Mouse (Mus musculus): Measurements from ENCODE around the gene Mknk1.
A peak's percentile ranks its signal among the peaks of the same experiment; 100 is the strongest.

Mknk1 gene

GRCm38 (mm10) chr4:115838696-115839641, at the start of gene Mknk1:
Gene Mknk1, plus strand, starts transcription at chr4:115839198.
- DNase-seq (ENCODE audit: low spot score in 2 of 2), result peak; percentile 95

GRCm38 (mm10) chr4:115790864-115791263, 48.1 kb upstream of the Mknk1 start:
- no peak for DNase-seq (ENCODE audit: low spot score in 2 of 2)

GRCm38 (mm10) chr4:115795360-115795759, 43.6 kb upstream of the Mknk1 start:
- no peak for DNase-seq (ENCODE audit: low spot score in 2 of 2)

GRCm38 (mm10) chr4:115799981-115800380, 39.0 kb upstream of the Mknk1 start:
- no peak for DNase-seq (ENCODE audit: low spot score in 2 of 2)

GRCm38 (mm10) chr4:115812326-115812725, 26.7 kb upstream of the Mknk1 start:
- DNase-seq (ENCODE audit: low spot score in 2 of 2), result no peak

GRCm38 (mm10) chr4:115815606-115816005, 23.4 kb upstream of the Mknk1 start:
- DNase-seq (ENCODE audit: low spot score in 2 of 2), result no peak

- no peak for DNase-seq (ENCODE audit: low spot score in 2 of 2)
Measured at GRCm38 (mm10) chr4:115820199-115820598, 18.8 kb upstream of the Mknk1 start.

- DNase-seq (ENCODE audit: low spot score in 2 of 2), result no peak
Measured at GRCm38 (mm10) chr4:115820944-115821343, 18.1 kb upstream of the Mknk1 start.

- no peak for DNase-seq (ENCODE audit: low spot score in 2 of 2)
Measured at GRCm38 (mm10) chr4:115821431-115821830, 17.6 kb upstream of the Mknk1 start.

GRCm38 (mm10) chr4:115821928-115822327, 17.1 kb upstream of the Mknk1 start:
- no peak for DNase-seq (ENCODE audit: low spot score in 2 of 2)

- peak in 1 of 2 experiments; percentile 14 for DNase-seq (ENCODE audit: low spot score in 2 of 2)
Measured at GRCm38 (mm10) chr4:115824178-115824577, 14.8 kb upstream of the Mknk1 start.

- DNase-seq (ENCODE audit: low spot score in 2 of 2), result peak in 1 of 2 experiments; percentile 9
Measured at GRCm38 (mm10) chr4:115825271-115825670, 13.7 kb upstream of the Mknk1 start.

GRCm38 (mm10) chr4:115827066-115827465, 11.9 kb upstream of the Mknk1 start:
- DNase-seq (ENCODE audit: low spot score in 2 of 2), result peak in 1 of 2 experiments; percentile 4

GRCm38 (mm10) chr4:115827535-115827887, 11.5 kb upstream of the Mknk1 start:
- DNase-seq (ENCODE audit: low spot score in 2 of 2), result peak in 1 of 2 experiments; percentile 19

- DNase-seq (ENCODE audit: low spot score in 2 of 2), result peak; percentile 60 to 64
Measured at GRCm38 (mm10) chr4:115827888-115828571, 11.0 kb upstream of the Mknk1 start, which contains the start of gene Mob3c. Gene Mob3c, plus strand, starts transcription at chr4:115828092.

GRCm38 (mm10) chr4:115828572-115828902, 10.5 kb upstream of the Mknk1 start:
- DNase-seq (ENCODE audit: low spot score in 2 of 2), result no peak

GRCm38 (mm10) chr4:115830491-115830890, 8.5 kb upstream of the Mknk1 start:
- DNase-seq (ENCODE audit: low spot score in 2 of 2), result no peak

GRCm38 (mm10) chr4:115831221-115831620, 7.8 kb upstream of the Mknk1 start:
- no peak for DNase-seq (ENCODE audit: low spot score in 2 of 2)

GRCm38 (mm10) chr4:115832040-115832439, 7.0 kb upstream of the Mknk1 start:
- DNase-seq (ENCODE audit: low spot score in 2 of 2), result no peak

GRCm38 (mm10) chr4:115835576-115835975, 3.4 kb upstream of the Mknk1 start:
- no peak for DNase-seq (ENCODE audit: low spot score in 2 of 2)

GRCm38 (mm10) chr4:115838196-115838595, 802 bp upstream of the Mknk1 start:
- no peak for DNase-seq (ENCODE audit: low spot score in 2 of 2)

- DNase-seq (ENCODE audit: low spot score in 2 of 2), result no peak
Measured at GRCm38 (mm10) chr4:115839956-115840355, 958 bp downstream of the Mknk1 start.

- peak in 1 of 2 experiments; percentile 40 for DNase-seq (ENCODE audit: low spot score in 2 of 2)
Measured at GRCm38 (mm10) chr4:115840842-115841241, 1.8 kb downstream of the Mknk1 start.

All from right cerebral cortex, postnatal 10 days (tissue).